Mouse (Mus musculus): ENCODE measurements around the gene Cd300e. TPM values are rescaled to one million over a fixed set of nuclear protein-coding genes. Genes with fewer than 3 reads are reported as not detected.

Cd300e gene
- polyA plus RNA-seq, 1 experiment from 2014 or later: not detected

GRCm38 (mm10) chr11:115099241-115099840, 37.4 kb upstream of the Cd300e start:
- 63% methylated on average over 16 of the region's 16 CpGs for WGBS
- H3K4me2 ChIP-seq (replicated peaks): no peak overlapping the region
- no peaks in the 10 kb centered on the region for H3K9me3 ChIP-seq (replicated peaks)

GRCm38 (mm10) chr11:115098203-115098932, 36.4 kb upstream of the Cd300e start:
- H3K27me3 ChIP-seq: peaks cover 9% of the 10 kb centered on the region; the same call in 1 of the 2 replicates
- no peak overlapping the region for H3K27ac ChIP-seq
- no peaks in the 10 kb centered on the region for H3K36me3 ChIP-seq
- peaks cover 8% of the 10 kb centered on the region; the same call in 1 of the 2 replicates for H3K4me1 ChIP-seq
- H3K9ac ChIP-seq: no peak overlapping the region
- H3K4me2 ChIP-seq (replicated peaks): no peak overlapping the region
- no peak for ATAC-seq (ENCODE audit: low FRiP score)
- 55% methylated on average over 10 of the region's 10 CpGs for WGBS
- no peak overlapping the region for H3K4me3 ChIP-seq
- H3K9me3 ChIP-seq (replicated peaks): no peaks in the 10 kb centered on the region

More at GRCm38 (mm10) chr11:115099241-115099840, 37.4 kb upstream of the Cd300e start:
- H3K27me3 ChIP-seq: peaks cover 9% of the 10 kb centered on the region; the same call in 1 of the 2 replicates
- no peaks in the 10 kb centered on the region for H3K36me3 ChIP-seq
- peaks cover 8% of the 10 kb centered on the region; the same call in 1 of the 2 replicates for H3K4me1 ChIP-seq
- H3K9ac ChIP-seq: no peak overlapping the region
- ATAC-seq (ENCODE audit: low FRiP score): no peak
- H3K27ac ChIP-seq: no peak overlapping the region
- no peak overlapping the region for H3K4me3 ChIP-seq

GRCm38 (mm10) chr11:115092140-115092539, 30.2 kb upstream of the Cd300e start:
- Histone ChIP-seq H3K9ac (no peak overlapping the region), H3K36me3 (no peaks in the 10 kb centered on the region), H3K4me3 (no peak overlapping the region), H3K4me2 (replicated peaks) (peak overlapping the region; percentile 50), H3K27ac (no peak overlapping the region), H3K9me3 (replicated peaks) (0 out of 2 replicates have a peak, but pooled peaks cover 4% of the 10 kb centered on the region), H3K4me1 (peaks cover 6% of the 10 kb centered on the region), H3K27me3 (peaks cover 44% of the 10 kb centered on the region)
- WGBS: 12% methylated on average over 4 of the region's 4 CpGs
- no peak for ATAC-seq (ENCODE audit: low FRiP score)

GRCm38 (mm10) chr11:115091362-115091901, 29.5 kb upstream of the Cd300e start, which contains the start of gene Rab37:
Gene Rab37 (plus strand): TSS chr11:115091431.
- ATAC-seq (ENCODE audit: low FRiP score): no peak
- Histone ChIP-seq H3K9ac (0 out of 2 replicates have a peak within 1 kb of the TSS, but pooled peaks have one; percentile 15), H3K27me3 (peaks cover 40% of the 10 kb centered on the region), H3K4me1 (peaks cover 6% of the 10 kb centered on the region), H3K27ac (no peak within 1 kb of the TSS), H3K36me3 (no peaks in the 10 kb centered on the region), H3K4me2 (replicated peaks) (peak within 1 kb of the TSS; percentile 50), H3K9me3 (replicated peaks) (0 out of 2 replicates have a peak, but pooled peaks cover 4% of the 10 kb centered on the region), H3K4me3 (peak within 1 kb of the TSS; percentile 18; the same call in 1 of the 2 replicates)
- WGBS: 4% methylated on average over 36 of the region's 36 CpGs

GRCm38 (mm10) chr11:115089853-115090252, 27.9 kb upstream of the Cd300e start:
- ATAC-seq (ENCODE audit: low FRiP score): no peak
- H3K27ac ChIP-seq: no peak overlapping the region
- H3K4me1 ChIP-seq: peaks cover 8% of the 10 kb centered on the region
- H3K9me3 ChIP-seq (replicated peaks): 0 out of 2 replicates have a peak, but pooled peaks cover 4% of the 10 kb centered on the region
- peaks cover 46% of the 10 kb centered on the region for H3K27me3 ChIP-seq
- H3K4me3 ChIP-seq: no peak overlapping the region
- WGBS: 68% methylated on average over 6 of the region's 6 CpGs
- H3K9ac ChIP-seq: no peak overlapping the region
- H3K4me2 ChIP-seq (replicated peaks): no peak overlapping the region
- no peaks in the 10 kb centered on the region for H3K36me3 ChIP-seq

- WGBS: 69% methylated on average over 7 of the region's 7 CpGs
- no peak overlapping the region for H3K4me3 ChIP-seq
Measured at GRCm38 (mm10) chr11:115086213-115086612, 24.2 kb upstream of the Cd300e start.

GRCm38 (mm10) chr11:115085064-115085463, 23.1 kb upstream of the Cd300e start:
- Histone ChIP-seq H3K9ac (no peak overlapping the region), H3K4me2 (replicated peaks) (no peak overlapping the region; the same call in 1 of the 2 replicates), H3K36me3 (no peaks in the 10 kb centered on the region), H3K4me3 (no peak overlapping the region), H3K27me3 (peaks cover 32% of the 10 kb centered on the region), H3K9me3 (replicated peaks) (0 out of 2 replicates have a peak, but pooled peaks cover under 1% of the 10 kb centered on the region), H3K4me1 (peaks cover 17% of the 10 kb centered on the region), H3K27ac (no peak overlapping the region)
- ATAC-seq (ENCODE audit: low FRiP score): 0 out of 2 replicates have a peak, but pooled peaks have one; percentile 6
- WGBS: 47% methylated on average over 8 of the region's 8 CpGs

More at GRCm38 (mm10) chr11:115086213-115086612, 24.2 kb upstream of the Cd300e start:
- no peak overlapping the region for H3K27ac ChIP-seq
- no peaks in the 10 kb centered on the region for H3K36me3 ChIP-seq
- H3K9ac ChIP-seq: no peak overlapping the region
- no peak overlapping the region for H3K4me2 ChIP-seq (replicated peaks)
- ATAC-seq (ENCODE audit: low FRiP score): no peak
- peaks cover 43% of the 10 kb centered on the region for H3K27me3 ChIP-seq
- H3K9me3 ChIP-seq (replicated peaks): 0 out of 2 replicates have a peak, but pooled peaks cover 4% of the 10 kb centered on the region
- H3K4me1 ChIP-seq: peaks cover 17% of the 10 kb centered on the region

GRCm38 (mm10) chr11:115084595-115084994, 22.6 kb upstream of the Cd300e start:
- WGBS: 24% methylated on average over 12 of the region's 12 CpGs
- 0 out of 2 replicates have a peak, but pooled peaks have one; percentile 26 for ATAC-seq (ENCODE audit: low FRiP score)

GRCm38 (mm10) chr11:115083376-115084139, 21.6 kb upstream of the Cd300e start:
- ATAC-seq (ENCODE audit: low FRiP score): peak; percentile 52; the same call in 1 of the 2 replicates
- no peak overlapping the region for H3K4me3 ChIP-seq
- H3K4me1 ChIP-seq: peaks cover 17% of the 10 kb centered on the region
- H3K9me3 ChIP-seq (replicated peaks): no peaks in the 10 kb centered on the region
- no peak overlapping the region for H3K4me2 ChIP-seq (replicated peaks)
- H3K27ac ChIP-seq: no peak overlapping the region
- no peaks in the 10 kb centered on the region for H3K36me3 ChIP-seq
- 44% methylated on average over 18 of the region's 18 CpGs for WGBS
- H3K27me3 ChIP-seq: peaks cover 27% of the 10 kb centered on the region
- H3K9ac ChIP-seq: no peak overlapping the region

More at GRCm38 (mm10) chr11:115084595-115084994, 22.6 kb upstream of the Cd300e start:
- H3K4me3 ChIP-seq: no peak overlapping the region
- peaks cover 17% of the 10 kb centered on the region for H3K4me1 ChIP-seq
- no peak overlapping the region; the same call in 1 of the 2 replicates for H3K4me2 ChIP-seq (replicated peaks)
- H3K9ac ChIP-seq: no peak overlapping the region
- no peak overlapping the region for H3K27ac ChIP-seq
- H3K27me3 ChIP-seq: peaks cover 30% of the 10 kb centered on the region
- H3K9me3 ChIP-seq (replicated peaks): no peaks in the 10 kb centered on the region
- H3K36me3 ChIP-seq: no peaks in the 10 kb centered on the region

- no peak overlapping the region for H3K9ac ChIP-seq
- H3K4me2 ChIP-seq (replicated peaks): no peak overlapping the region
- no peak for ATAC-seq (ENCODE audit: low FRiP score)
- H3K9me3 ChIP-seq (replicated peaks): no peaks in the 10 kb centered on the region
- no peaks in the 10 kb centered on the region for H3K36me3 ChIP-seq
- WGBS: 76% methylated on average over 6 of the region's 6 CpGs
- H3K4me3 ChIP-seq: no peak overlapping the region
- H3K4me1 ChIP-seq: peaks cover 17% of the 10 kb centered on the region
- peaks cover 24% of the 10 kb centered on the region for H3K27me3 ChIP-seq
- no peak overlapping the region for H3K27ac ChIP-seq
Measured at GRCm38 (mm10) chr11:115082196-115082595, 20.2 kb upstream of the Cd300e start.

GRCm38 (mm10) chr11:115081373-115081772, 19.4 kb upstream of the Cd300e start:
- H3K4me3 ChIP-seq: no peak overlapping the region
- WGBS: 65% methylated on average over 3 of the region's 3 CpGs
- no peak overlapping the region for H3K4me2 ChIP-seq (replicated peaks)
- peaks cover 30% of the 10 kb centered on the region for H3K27me3 ChIP-seq
- H3K9ac ChIP-seq: no peak overlapping the region
- no peaks in the 10 kb centered on the region for H3K36me3 ChIP-seq
- ATAC-seq (ENCODE audit: low FRiP score): no peak
- H3K9me3 ChIP-seq (replicated peaks): no peaks in the 10 kb centered on the region
- no peak overlapping the region for H3K27ac ChIP-seq
- H3K4me1 ChIP-seq: peaks cover 17% of the 10 kb centered on the region
